Mouse (Mus musculus) MEL (cell line): ENCODE measurements at regions not wholly inside any gene's neighbourhood (a gene's known extent, or its start where the extent isn't known, plus 50 kb on each side); places are given as distances from the start of the nearest gene placed in this dataset.

ENCODE experiments used
- DNase-seq: peaks from one replicate; pipeline ENCODE4 v3.0.0; 2011; ENCODE audit warnings: low read depth, low spot score
- H3K27ac ChIP-seq: 2 replicates; pipeline ENCODE4 v1.5.1; 2012; ENCODE audit warnings: low read depth, mild to moderate bottlenecking, control low read depth, low read length, moderate library complexity; ENCODE audit not compliant: control insufficient read depth
- H3K27me3 ChIP-seq, 2 experiments: fragments of 150-350 bp in 1 of 2; sonication (generic) in 1 of 2; 2 replicates each; pipeline ENCODE4 v1.6.1; 2012; ENCODE audit warnings: low read length in 2 of 2, mild to moderate bottlenecking in 2 of 2, improper control_type of control experiment in 1 of 2, moderate library complexity in 1 of 2; ENCODE audit not compliant: insufficient read depth in 2 of 2, control insufficient read depth in 1 of 2
- H3K36me3 ChIP-seq, 2 experiments: 2 replicates each; pipeline ENCODE4 v1.6.1; 2012 to 2014; ENCODE audit warnings: low read length in 2 of 2, improper control_type of control experiment in 1 of 2, inconsistent platforms in 1 of 2, mild to moderate bottlenecking in 1 of 2; ENCODE audit not compliant: insufficient read depth in 2 of 2, control insufficient read depth in 1 of 2
- H3K4me1 ChIP-seq, 2 experiments: fragments of 150-350 bp in 1 of 2; sonication (generic) in 1 of 2; 2 replicates each; pipeline ENCODE4 v1.6.1; 2012; ENCODE audit warnings: low read length in 2 of 2, improper control_type of control experiment in 1 of 2, mild to moderate bottlenecking in 1 of 2; ENCODE audit not compliant: insufficient read depth in 2 of 2, control insufficient read depth in 1 of 2
- H3K4me3 ChIP-seq, 2 experiments: fragments of 150-350 bp in 1 of 2; sonication (generic) in 1 of 2; 2 replicates each; pipeline ENCODE4 v1.5.1; 2012; ENCODE audit warnings: low read depth in 2 of 2, low read length in 2 of 2, mild to moderate bottlenecking in 2 of 2, moderate library complexity in 2 of 2, control low read depth in 1 of 2, improper control_type of control experiment in 1 of 2; ENCODE audit not compliant: control insufficient read depth in 1 of 2, insufficient read depth in 1 of 2
- H3K79me2 ChIP-seq: 2 replicates; pipeline ENCODE4 v1.6.1; 2012; ENCODE audit warnings: mild to moderate bottlenecking, low read length, moderate library complexity; ENCODE audit not compliant: control insufficient read depth, poor library complexity, insufficient read depth
- H3K9ac ChIP-seq: 2 replicates; pipeline ENCODE4 v1.6.1; 2012; ENCODE audit warnings: low read depth, mild to moderate bottlenecking, control low read depth, low read length, moderate library complexity; ENCODE audit not compliant: control insufficient read depth, poor library complexity, severe bottlenecking
- H3K9me3 ChIP-seq: fragments of 150-350 bp; sonication (generic); replicated peaks from 2 replicates; pipeline ENCODE4 v1.6.1; 2012; ENCODE audit warnings: mild to moderate bottlenecking, low read length, improper control_type of control experiment, moderate library complexity; ENCODE audit not compliant: insufficient read depth
- BHLHE40 ChIP-seq: IDR thresholded peaks from 2 replicates; pipeline ENCODE4 v1.6.1; 2012; ENCODE audit warnings: low read depth, mild to moderate bottlenecking, inconsistent platforms, low read length, improper control_type of control experiment, borderline replicate concordance
- CHD1 ChIP-seq: IDR thresholded peaks from 2 replicates; pipeline ENCODE4 v1.6.1; 2012; ENCODE audit warnings: low read depth, mild to moderate bottlenecking, inconsistent platforms, low read length, improper control_type of control experiment
- CHD2 ChIP-seq: IDR thresholded peaks from 2 replicates; pipeline ENCODE4 v1.6.1; 2011; ENCODE audit warnings: low read length, improper control_type of control experiment
- EP300 ChIP-seq, 2 experiments: IDR thresholded peaks; 2 replicates each; pipeline ENCODE4 v1.6.1; 2011; ENCODE audit warnings: improper control_type of control experiment in 2 of 2, low read length in 2 of 2, low read depth in 1 of 2, mild to moderate bottlenecking in 1 of 2
- ETS1 ChIP-seq: IDR thresholded peaks from 2 replicates; pipeline ENCODE4 v1.6.1; 2012; ENCODE audit warnings: low read depth, mild to moderate bottlenecking, inconsistent platforms, low read length, improper control_type of control experiment, moderate library complexity
- GABPA ChIP-seq: IDR thresholded peaks from 2 replicates; pipeline ENCODE4 v1.6.1; 2012; ENCODE audit warnings: low read depth, mild to moderate bottlenecking, inconsistent platforms, low read length, improper control_type of control experiment, moderate library complexity
- GATA1 ChIP-seq: IDR thresholded peaks from 2 replicates; pipeline ENCODE4 v1.6.1; 2011; ENCODE audit warnings: low read depth, low read length, improper control_type of control experiment
- MAFK ChIP-seq: IDR thresholded peaks from 2 replicates; pipeline ENCODE4 v1.6.1; 2011; ENCODE audit warnings: low read depth, mild to moderate bottlenecking, low read length, improper control_type of control experiment, borderline replicate concordance
- MAZ ChIP-seq: IDR thresholded peaks from 2 replicates; pipeline ENCODE4 v1.6.1; 2012; ENCODE audit warnings: low read depth, mild to moderate bottlenecking, inconsistent platforms, low read length, improper control_type of control experiment
- NELFE ChIP-seq: IDR thresholded peaks from 2 replicates; pipeline ENCODE4 v1.6.1; 2011; ENCODE audit warnings: low read depth, low read length, improper control_type of control experiment
- RCOR1 ChIP-seq: IDR thresholded peaks from 2 replicates; pipeline ENCODE4 v1.6.1; 2012; ENCODE audit warnings: low read depth, mild to moderate bottlenecking, inconsistent platforms, low read length, improper control_type of control experiment
- SIN3A ChIP-seq: IDR thresholded peaks from 2 replicates; pipeline ENCODE4 v1.6.1; 2012; ENCODE audit warnings: low read length, improper control_type of control experiment, inconsistent platforms
- TAL1 ChIP-seq: IDR thresholded peaks from 2 replicates; pipeline ENCODE4 v1.6.1; 2012; ENCODE audit warnings: mild to moderate bottlenecking, inconsistent platforms, low read length, moderate library complexity, mixed read lengths
- USF1 ChIP-seq: IDR thresholded peaks from 2 replicates; pipeline ENCODE4 v1.6.1; 2014; ENCODE audit warnings: low read depth, mild to moderate bottlenecking, inconsistent platforms, low read length, improper control_type of control experiment, moderate library complexity
- USF2 ChIP-seq, 2 experiments: IDR thresholded peaks; 2 replicates each; pipeline ENCODE4 v1.6.1; 2011 to 2012; ENCODE audit warnings: improper control_type of control experiment in 2 of 2, low read length in 2 of 2, borderline replicate concordance in 1 of 2, inconsistent platforms in 1 of 2, low read depth in 1 of 2, mild to moderate bottlenecking in 1 of 2; ENCODE audit not compliant: insufficient read depth in 1 of 2
- ZKSCAN1 ChIP-seq: IDR thresholded peaks from 2 replicates; pipeline ENCODE4 v1.6.1; 2012; ENCODE audit warnings: low read depth, mild to moderate bottlenecking, inconsistent platforms, low read length, improper control_type of control experiment, moderate library complexity
- ZMIZ1 ChIP-seq: IDR thresholded peaks from 2 replicates; pipeline ENCODE4 v1.6.1; 2012; ENCODE audit warnings: low read depth, mild to moderate bottlenecking, inconsistent platforms, low read length, improper control_type of control experiment, moderate library complexity

DNA sequence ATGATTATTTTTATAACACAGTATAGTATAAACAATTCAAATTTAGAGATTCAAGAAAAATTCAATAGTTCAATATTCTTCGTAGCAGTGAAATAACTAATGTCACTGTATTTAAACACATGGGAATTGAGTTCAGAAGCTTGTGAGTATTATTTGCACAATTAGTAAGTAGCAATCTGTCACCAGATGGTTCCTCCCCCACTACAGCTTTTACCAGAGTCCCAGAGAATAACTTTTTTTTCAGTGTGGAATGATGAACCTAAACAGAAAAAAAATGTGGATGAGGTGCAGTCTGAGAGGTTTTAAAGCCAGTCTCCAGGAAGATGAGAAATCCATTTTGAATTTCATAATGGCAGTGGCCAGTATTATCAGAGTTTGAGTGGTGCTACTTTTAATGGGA lies 414.9 kb upstream of the C9orf72 start:
- Histone ChIP-seq H3K9ac (no peak overlapping the region), H3K4me1 (no peaks in the 10 kb centered on the region), H3K27ac (no peak overlapping the region), H3K27me3 (no peaks in the 10 kb centered on the region), H3K4me3 (no peak overlapping the region), H3K79me2 (no peaks in the 10 kb centered on the region), H3K9me3 (no peaks in the 10 kb centered on the region), H3K36me3 (no peaks in the 10 kb centered on the region)
- DNase-seq, result no peak
- TF ChIP-seq TAL1 (no peak), USF1 (no peak), MAFK (no peak), RCOR1 (no peak), MAZ (no peak), NELFE (no peak)

- DNase-seq, result no peak
- Histone ChIP-seq H3K79me2 (no peaks in the 10 kb centered on the region), H3K36me3 (no peaks in the 10 kb centered on the region), H3K9ac (no peak overlapping the region), H3K4me1 (no peaks in the 10 kb centered on the region), H3K9me3 (no peaks in the 10 kb centered on the region), H3K27ac (no peak overlapping the region), H3K27me3 (no peaks in the 10 kb centered on the region), H3K4me3 (no peak overlapping the region)
- TF ChIP-seq USF2 (IDR thresholded peaks at IDR 0.05; ENCODE audit: borderline replicate concordance in 1 of 2, insufficient read depth in 1 of 2, low read depth in 1 of 2, low read length in 2 of 2) (no peak), CHD2 (no peak), GATA1 (no peak), SIN3A (no peak), ZMIZ1 (no peak)
Measured at GRCm38 (mm10) chr4:35606200-35606599, 380.2 kb upstream of the C9orf72 start.

DNA sequence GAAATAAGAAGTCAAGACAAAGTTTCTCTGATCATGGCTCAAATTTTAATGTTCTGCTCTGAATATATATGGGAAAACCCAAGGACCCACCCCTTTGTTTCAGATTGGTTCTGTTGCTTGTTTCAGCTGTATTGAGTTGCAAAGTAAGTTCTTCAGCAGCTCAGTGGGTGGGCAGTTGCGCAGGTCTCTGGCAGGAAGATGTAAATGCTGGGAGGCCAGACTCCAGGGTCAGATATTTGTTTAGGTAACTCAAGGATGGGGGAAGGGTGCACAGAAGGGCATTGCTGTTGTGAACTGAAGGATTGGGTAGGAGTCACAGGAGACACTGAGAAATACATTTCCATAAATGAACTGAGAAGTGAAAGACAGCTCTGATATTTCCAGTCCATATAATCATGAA lies 352.1 kb upstream of the C9orf72 start:
- Histone ChIP-seq H3K9me3 (no peaks in the 10 kb centered on the region), H3K27ac (no peak overlapping the region), H3K4me1 (no peaks in the 10 kb centered on the region), H3K27me3 (no peaks in the 10 kb centered on the region; a peak in 2 of 4 replicates), H3K79me2 (no peaks in the 10 kb centered on the region), H3K4me3 (no peak overlapping the region), H3K9ac (no peak overlapping the region), H3K36me3 (no peaks in the 10 kb centered on the region)
- no peak for DNase-seq
- no peak for TF ChIP-seq ZKSCAN1
- TF ChIP-seq EP300 (IDR thresholded peaks at IDR 0.05; ENCODE audit: low read depth in 1 of 2, low read length in 2 of 2), result no peak
- TF ChIP-seq CHD1, result no peak
- TF ChIP-seq SIN3A, result no peak
- TF ChIP-seq ZMIZ1, result no peak
- TF ChIP-seq RCOR1, result no peak
- no peak for TF ChIP-seq GABPA
- TF ChIP-seq ETS1, result no peak
- no peak for TF ChIP-seq NELFE
- TF ChIP-seq USF1, result no peak
- no peak for TF ChIP-seq BHLHE40
